Mouse (Mus musculus) liver, embryonic 11.5 days (tissue): ENCODE measurements at regions not wholly inside any gene's neighbourhood (a gene's known extent, or its start where the extent isn't known, plus 50 kb on each side); places are given as distances from the start of the nearest gene placed in this dataset.

Source experiments
- ATAC-seq: fragments of 200-750 bp; cut with Nextera tagmentation; replicated peaks from 2 replicates; pipeline ENCODE4 v1.8.0; 2017; ENCODE audit warnings: moderate number of reproducible peaks, mild to moderate bottlenecking, moderate TSS enrichment, moderate library complexity; ENCODE audit not compliant: low FRiP score
- DNase-seq: peaks from one replicate; pipeline ENCODE4 v3.0.0-alpha.2; 2017; ENCODE audit warnings: low spot score
- H3K27ac ChIP-seq: fragments of 300-500 bp; sonication (generic); 2 replicates; pipeline ENCODE4 v1.5.1; 2014; ENCODE audit warnings: mild to moderate bottlenecking, low read depth, low read length, control low read depth
- H3K27me3 ChIP-seq: fragments of 300-500 bp; sonication (generic); replicated peaks from 2 replicates; pipeline ENCODE4 v1.6.1; 2014; ENCODE audit warnings: low read length, mixed read lengths; ENCODE audit not compliant: control insufficient read depth, insufficient read depth
- H3K36me3 ChIP-seq: fragments of 300-500 bp; sonication (generic); 2 replicates; pipeline ENCODE4 v1.6.1; 2014; ENCODE audit warnings: mild to moderate bottlenecking, low read length, moderate library complexity, mixed read lengths; ENCODE audit not compliant: control insufficient read depth, insufficient read depth
- H3K4me1 ChIP-seq: fragments of 300-500 bp; sonication (generic); replicated peaks from 2 replicates; pipeline ENCODE4 v1.6.1; 2014; ENCODE audit warnings: low read length, mixed read lengths; ENCODE audit not compliant: control insufficient read depth, insufficient read depth
- H3K4me2 ChIP-seq: fragments of 300-500 bp; sonication (generic); 2 replicates; pipeline ENCODE4 v1.6.1; 2014; ENCODE audit warnings: mild to moderate bottlenecking, control low read depth, moderate library complexity
- H3K4me3 ChIP-seq: fragments of 300-500 bp; sonication (generic); 2 replicates; pipeline ENCODE4 v1.5.1; 2014; ENCODE audit warnings: low read depth, low read length, control low read depth
- H3K9ac ChIP-seq: fragments of 300-500 bp; sonication (generic); 2 replicates; pipeline ENCODE4 v1.6.1; 2014; ENCODE audit warnings: low read depth, low read length, control low read depth
- H3K9me3 ChIP-seq: fragments of 300-500 bp; sonication (generic); 2 replicates; pipeline ENCODE4 v1.6.1; 2016; ENCODE audit warnings: low read length, inconsistent platforms, mixed read lengths; ENCODE audit not compliant: control insufficient read depth
- WGBS: fragments of 180-500 bp; shearing (Covaris S2); extraction: QIAGEN DNeasy Blood & Tissue Kit; methylation state at CpG from one replicate; pipeline ENCODE4 v1.1.7; 2014; 5-methylcytosine and 5-hydroxymethylcytosine counted together

DNA sequence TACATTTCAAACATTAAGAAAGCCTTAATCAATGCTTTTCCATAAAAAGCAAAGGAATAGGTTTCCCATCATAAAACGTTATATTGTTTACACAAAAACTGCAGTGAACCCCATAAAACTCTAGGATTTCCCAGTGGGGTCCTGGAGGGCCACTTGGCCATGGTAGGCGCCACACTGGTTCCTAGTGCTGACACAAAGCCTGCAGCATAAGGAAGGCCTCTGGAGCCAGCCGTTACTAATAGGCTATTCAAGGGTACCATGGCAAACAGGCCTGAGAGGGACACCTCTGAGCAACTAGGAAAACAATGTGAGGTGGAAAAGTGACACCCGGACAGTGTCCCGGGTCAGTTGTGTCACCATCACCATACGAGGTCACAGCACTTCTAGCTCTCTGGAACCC lies 231.9 kb downstream of the Ttc32 start:
- no peak overlapping the region for H3K4me2 ChIP-seq
- no peak overlapping the region for H3K27ac ChIP-seq
- H3K9me3 ChIP-seq: no peaks in the 10 kb centered on the region
- no peak overlapping the region for H3K9ac ChIP-seq
- DNase-seq (no peak), ATAC-seq (no peak)
- no peak overlapping the region for H3K4me3 ChIP-seq
- H3K27me3 ChIP-seq: no peaks in the 10 kb centered on the region
- H3K4me1 ChIP-seq: no peaks in the 10 kb centered on the region
- WGBS: 58% methylated on average over 6 of the region's 6 CpGs
- no peaks in the 10 kb centered on the region for H3K36me3 ChIP-seq

DNA sequence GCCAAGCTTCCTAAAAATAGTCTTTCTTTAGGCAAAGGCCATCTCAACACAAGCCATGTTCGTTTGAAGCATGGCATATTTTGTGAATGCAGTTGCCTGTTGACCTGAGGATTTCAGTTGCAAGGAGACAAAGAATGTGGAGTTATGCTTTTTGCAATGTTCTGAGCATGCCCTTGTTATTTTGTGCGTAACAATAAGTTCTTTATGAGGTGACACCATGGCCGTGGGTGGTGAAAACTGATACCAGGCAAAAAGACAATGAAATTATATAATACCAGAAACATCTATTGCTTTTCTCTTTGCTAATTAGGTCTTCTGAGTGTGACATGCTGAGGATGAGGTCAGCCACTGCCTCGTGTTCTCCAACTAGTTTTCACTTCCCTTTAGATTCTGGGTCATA lies 236.4 kb downstream of the Ttc32 start:
- no peaks in the 10 kb centered on the region for H3K36me3 ChIP-seq
- DNase-seq: no peak
- H3K4me1 ChIP-seq: no peaks in the 10 kb centered on the region
- no peak overlapping the region for H3K4me3 ChIP-seq
- 60% methylated on average over 4 of the region's 4 CpGs for WGBS
- H3K27me3 ChIP-seq: no peaks in the 10 kb centered on the region
- no peak overlapping the region for H3K9ac ChIP-seq
- ATAC-seq: no peak
- H3K27ac ChIP-seq: no peak overlapping the region
- no peaks in the 10 kb centered on the region for H3K9me3 ChIP-seq
- no peak overlapping the region for H3K4me2 ChIP-seq

DNA sequence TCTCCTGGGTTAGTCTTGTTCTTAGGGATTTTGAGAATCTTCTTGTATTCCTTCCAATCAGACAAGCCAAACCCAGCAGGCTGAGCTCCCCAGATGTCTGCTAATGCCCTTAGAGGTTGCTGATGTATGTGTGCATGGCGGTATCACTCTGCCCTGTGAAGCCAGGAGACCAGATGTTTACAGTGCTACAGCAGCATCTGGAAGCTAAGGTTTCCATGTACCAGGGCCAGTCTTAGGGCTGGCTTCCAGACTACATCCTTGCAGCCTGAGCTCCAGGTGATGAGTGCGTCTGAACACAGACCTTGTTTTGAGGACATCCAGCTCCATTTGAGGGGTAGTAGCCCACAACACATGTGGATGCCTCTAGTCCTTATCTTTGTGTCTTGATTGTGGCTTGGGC lies 241.7 kb downstream of the Ttc32 start:
- Histone ChIP-seq H3K27me3 (no peaks in the 10 kb centered on the region), H3K9me3 (no peaks in the 10 kb centered on the region)
- ATAC-seq: no peak

DNA sequence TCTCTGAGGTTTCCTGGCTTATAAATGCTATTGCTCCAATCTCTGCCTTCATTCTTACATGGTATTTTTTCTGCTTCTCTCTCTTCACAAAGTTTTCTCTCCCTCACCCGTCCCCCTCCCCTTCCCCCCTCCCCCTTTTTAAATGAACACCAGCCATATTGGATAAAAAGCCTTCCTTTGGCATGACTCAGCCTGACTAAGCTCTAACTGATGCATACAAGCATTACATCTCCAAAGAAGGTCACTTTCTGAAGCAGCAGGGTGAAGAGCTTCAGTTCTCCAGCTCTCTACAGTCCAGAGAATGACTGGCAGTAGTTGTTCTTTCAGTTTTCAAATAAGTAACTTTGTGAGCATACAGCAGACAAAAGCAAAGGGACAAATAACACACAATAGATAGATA lies 244.4 kb downstream of the Ttc32 start:
- Histone ChIP-seq H3K36me3 (no peaks in the 10 kb centered on the region), H3K4me2 (no peak overlapping the region), H3K4me3 (no peak overlapping the region), H3K4me1 (no peaks in the 10 kb centered on the region), H3K27ac (no peak overlapping the region), H3K9me3 (no peaks in the 10 kb centered on the region), H3K27me3 (no peaks in the 10 kb centered on the region), H3K9ac (no peak overlapping the region)
- 33% methylated on average over 1 of the region's 1 CpGs for WGBS
- DNase-seq: no peak
- ATAC-seq: no peak

More for the DNA sequence above, 241.7 kb downstream of the Ttc32 start:
- H3K27ac ChIP-seq: no peak overlapping the region
- no peak for DNase-seq
- WGBS: 83% methylated on average over 2 of the region's 2 CpGs
- no peaks in the 10 kb centered on the region for H3K36me3 ChIP-seq
- no peak overlapping the region for H3K4me3 ChIP-seq
- no peaks in the 10 kb centered on the region for H3K4me1 ChIP-seq
- H3K4me2 ChIP-seq: no peak overlapping the region
- no peak overlapping the region for H3K9ac ChIP-seq

DNA sequence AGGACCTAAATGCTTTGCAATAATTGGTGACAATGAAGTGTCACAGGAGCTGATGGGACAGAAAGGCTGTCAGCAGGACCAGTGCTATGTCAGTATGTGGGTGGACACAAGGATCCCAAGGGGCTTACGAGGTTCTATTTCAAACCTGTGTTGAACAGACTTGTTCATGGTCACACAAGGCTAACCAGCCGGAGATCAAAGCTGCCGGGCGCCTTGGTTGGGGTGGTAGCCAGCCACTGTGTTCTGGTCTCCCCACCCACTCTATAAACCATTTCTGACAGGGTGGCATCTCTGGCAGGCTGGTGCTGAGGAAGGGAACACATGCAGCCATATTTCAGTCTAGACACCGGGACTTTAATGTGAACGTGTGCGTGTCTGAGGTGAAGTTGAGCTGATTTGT lies 245.9 kb downstream of the Ttc32 start:
- DNase-seq (no peak), ATAC-seq (no peak)
- no peaks in the 10 kb centered on the region for H3K9me3 ChIP-seq
- no peak overlapping the region for H3K27ac ChIP-seq
- H3K36me3 ChIP-seq: no peaks in the 10 kb centered on the region
- no peak overlapping the region for H3K4me2 ChIP-seq
- 75% methylated on average over 7 of the region's 7 CpGs for WGBS
- no peaks in the 10 kb centered on the region for H3K4me1 ChIP-seq
- no peaks in the 10 kb centered on the region for H3K27me3 ChIP-seq
- no peak overlapping the region for H3K9ac ChIP-seq
- no peak overlapping the region for H3K4me3 ChIP-seq

- H3K27me3 ChIP-seq: no peaks in the 10 kb centered on the region
- H3K4me2 ChIP-seq: no peak overlapping the region
- DNase-seq (no peak), ATAC-seq (no peak)
- H3K4me3 ChIP-seq: no peak overlapping the region
- no peak overlapping the region for H3K9ac ChIP-seq
- H3K9me3 ChIP-seq: no peaks in the 10 kb centered on the region
- no peaks in the 10 kb centered on the region for H3K4me1 ChIP-seq
- no peaks in the 10 kb centered on the region for H3K36me3 ChIP-seq
- WGBS: 29% methylated on average over 5 of the region's 5 CpGs
- H3K27ac ChIP-seq: no peak overlapping the region
Measured at GRCm38 (mm10) chr12:9278735-9279134, 248.9 kb downstream of the Ttc32 start.

- 47% methylated on average over 5 of the region's 5 CpGs for WGBS
- ATAC-seq (no peak), DNase-seq (no peak)
- Histone ChIP-seq H3K27me3 (no peaks in the 10 kb centered on the region), H3K4me2 (no peak overlapping the region), H3K27ac (no peak overlapping the region), H3K9me3 (no peaks in the 10 kb centered on the region), H3K4me1 (no peaks in the 10 kb centered on the region), H3K9ac (no peak overlapping the region), H3K4me3 (no peak overlapping the region), H3K36me3 (no peaks in the 10 kb centered on the region)
Measured at GRCm38 (mm10) chr12:9279893-9280605, 250.3 kb downstream of the Ttc32 start.

- ATAC-seq: no peak
- 73% methylated on average over 2 of the region's 2 CpGs for WGBS
Measured at GRCm38 (mm10) chr12:9287271-9287670, 257.5 kb downstream of the Ttc32 start.

GRCm38 (mm10) chr12:9292656-9293055 lies 262.9 kb downstream of the Ttc32 start:
- no peak overlapping the region for H3K4me2 ChIP-seq
- no peak for ATAC-seq

More at GRCm38 (mm10) chr12:9287271-9287670, 257.5 kb downstream of the Ttc32 start:
- Histone ChIP-seq H3K4me3 (no peak overlapping the region), H3K36me3 (no peaks in the 10 kb centered on the region), H3K9me3 (no peaks in the 10 kb centered on the region), H3K9ac (no peak overlapping the region), H3K4me1 (no peaks in the 10 kb centered on the region), H3K27ac (no peak overlapping the region), H3K27me3 (no peaks in the 10 kb centered on the region), H3K4me2 (no peak overlapping the region)
- DNase-seq: no peak

More at GRCm38 (mm10) chr12:9292656-9293055, 262.9 kb downstream of the Ttc32 start:
- Histone ChIP-seq H3K27me3 (no peaks in the 10 kb centered on the region), H3K9me3 (no peaks in the 10 kb centered on the region), H3K27ac (no peak overlapping the region), H3K4me1 (no peaks in the 10 kb centered on the region), H3K36me3 (no peaks in the 10 kb centered on the region), H3K9ac (no peak overlapping the region), H3K4me3 (no peak overlapping the region)
- no peak for DNase-seq
